Comparison of ENCODE assay signal across 10 mouse cellular contexts in genomic region chr15:95797144-95797983, GRCm38 (mm10). TPM values are rescaled to one million over a fixed set of nuclear protein-coding genes. Genes with fewer than 3 reads are reported as not detected.
A peak's percentile ranks its signal among the peaks of the same experiment; 100 is the strongest.
DNase-seq lines count a peak whose midpoint lies in the region; ATAC-seq lines count a peak whose summit lies in the region.
"Had no signal": no experiment of that assay in that cellular context is flagged by ENCODE, and none has a peak within 500 bp of the region (broad histone marks: within the 10 kb centered on the region; RNA-seq: fewer than 3 reads in every experiment).

No protein-coding gene starts in this region.

- no peak overlapping the region; the same call in 1 of the 2 replicates for H3K4me3 ChIP-seq in heart, embryonic 10.5 days
- H3K4me3 ChIP-seq in liver, embryonic 12.5 days = no peak overlapping the region

- no peak overlapping the region for H3K4me2 ChIP-seq in liver, embryonic 12.5 days

- H3K36me3 ChIP-seq in heart, embryonic 10.5 days = peaks cover 7% of the 10 kb centered on the region; the same call in 1 of the 2 replicates
- 0 out of 2 replicates have a peak, but pooled peaks cover 6% of the 10 kb centered on the region for H3K36me3 ChIP-seq in liver, embryonic 12.5 days

- peak overlapping the region; percentile 67 for H3K27ac ChIP-seq in heart, embryonic 10.5 days
- 0 out of 2 replicates have a peak overlapping the region, but pooled peaks have one; percentile 10 for H3K27ac ChIP-seq in liver, embryonic 12.5 days

- no peak for DNase-seq in heart, embryonic 10.5 days (ENCODE audit: low spot score)
- DNase-seq in heart, postnatal 4 days = no peak
- DNase-seq in liver = no peak
- DNase-seq in MEL-GATA-1-ER (ENCODE audit: extremely low read depth, low read depth) = peak; percentile 74
- DNase-seq in left cerebral cortex, adult 11 months (ENCODE audit: low spot score) = no peak
- DNase-seq in ovary, postnatal 10 days (ENCODE audit: low spot score) = no peak
- DNase-seq: layer of hippocampus, postnatal 36 days had no signal

- 44% methylated on average over 9 of the region's 9 CpGs for WGBS in heart, embryonic 10.5 days
- 41% methylated on average over 9 of the region's 9 CpGs for whole genome bisulfite sequencing in liver, embryonic 12.5 days (ENCODE audit: insufficient replicate concordance)

- no peaks in the 10 kb centered on the region for H3K9me3 ChIP-seq in heart, embryonic 10.5 days
- no peaks in the 10 kb centered on the region for H3K9me3 ChIP-seq in liver, embryonic 12.5 days (replicated peaks)

- no peaks in the 10 kb centered on the region for H3K27me3 ChIP-seq in heart, embryonic 10.5 days (ENCODE audit: insufficient read depth, poor library complexity, severe bottlenecking)
- no peaks in the 10 kb centered on the region for H3K27me3 ChIP-seq in liver, embryonic 12.5 days (replicated peaks)

- H3K9ac ChIP-seq in liver, embryonic 12.5 days = no peak overlapping the region

- no peak for ATAC-seq in liver, embryonic 12.5 days
- peak; percentile 31 for ATAC-seq in megakaryocyte, adult 5-6 weeks (ENCODE audit: poor library complexity, severe bottlenecking)
- ATAC-seq: inflammation-experienced regulatory T-cells, adult 6 months had no signal

- peaks cover 71% of the 10 kb centered on the region for H3K4me1 ChIP-seq in heart, embryonic 10.5 days
- H3K4me1 ChIP-seq in liver, embryonic 12.5 days = peaks cover 54% of the 10 kb centered on the region

RNA-seq across cellular contexts. Expression of gene Ano6, which starts 6.7 kb away (rescaled TPM):
- 40.8 and 44.4 TPM in 2 replicates for polyA plus RNA-seq in heart, embryonic 10.5 days (2016; fragmentation: Nextera tagmentation; extraction: Ambion mirVana)
- total RNA-seq in heart, postnatal 4 days (2021) = 10 to 100 TPM; 43.2 to 46.6 TPM
- polyA plus RNA-seq in liver, embryonic 12.5 days (2016; fragmentation: Nextera tagmentation; extraction: Ambion mirVana) = 14.7 and 14.8 TPM in 2 replicates
- total RNA-seq in megakaryocyte, adult 5-6 weeks (2015) = 32.6 and 39.0 TPM in 2 replicates
- 46.7 and 47.2 TPM in 2 replicates for total RNA-seq in megakaryocyte, adult 5-6 weeks (2017)
